Mouse (Mus musculus) layer of hippocampus, adult 18-20 months (tissue): ENCODE data around the gene 4930550C14Rik. TPM values are rescaled to one million over a fixed set of nuclear protein-coding genes. Genes with fewer than 3 reads are reported as not detected.

ENCODE experiments used
- DNase-seq, 2 experiments: peaks; one replicate each; pipeline ENCODE4 v3.0.0; 2022; ENCODE audit warnings: low spot score in 2 of 2
- long read RNA-seq: library from polyadenylated mRNA; stranded (forward); transcript quantifications from one replicate; pipeline ENCODE4 v2.0.0, GENCODE M21; 2021
- total RNA-seq, 2 experiments: library from RNA; stranded (reverse); gene quantifications; 2 replicates each; pipeline ENCODE4 v1.2.3; 2021

Gene 4930550C14Rik
- total RNA-seq: under 1 TPM; 0.15 to 0.33 TPM
- long read RNA-seq: 0 reads

DNA sequence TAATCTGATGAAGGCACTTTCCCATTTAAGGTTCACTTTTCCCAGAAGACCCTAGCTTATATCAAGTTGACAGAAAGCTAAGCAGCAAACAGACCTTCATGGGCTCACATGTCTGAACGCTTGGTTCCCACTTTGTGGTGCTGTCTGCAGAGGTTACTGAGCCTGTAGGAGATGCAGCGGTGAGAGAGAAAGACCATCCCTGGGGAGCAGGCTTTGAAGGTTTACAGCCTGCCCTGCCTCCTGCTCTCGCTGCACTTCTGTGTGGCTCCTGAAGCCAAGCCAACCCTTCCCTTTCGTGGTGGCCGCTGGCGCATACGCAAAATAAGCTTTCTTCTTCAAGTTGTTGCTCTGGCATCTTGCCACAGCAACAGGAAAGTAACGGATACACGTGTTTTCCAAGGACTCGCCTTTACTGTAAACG lies at the start of gene 4930550C14Rik:
Gene 4930550C14Rik, plus strand, starts transcription at position 35 of the 421 bp plus-strand sequence.
- DNase-seq: no peak

DNA sequence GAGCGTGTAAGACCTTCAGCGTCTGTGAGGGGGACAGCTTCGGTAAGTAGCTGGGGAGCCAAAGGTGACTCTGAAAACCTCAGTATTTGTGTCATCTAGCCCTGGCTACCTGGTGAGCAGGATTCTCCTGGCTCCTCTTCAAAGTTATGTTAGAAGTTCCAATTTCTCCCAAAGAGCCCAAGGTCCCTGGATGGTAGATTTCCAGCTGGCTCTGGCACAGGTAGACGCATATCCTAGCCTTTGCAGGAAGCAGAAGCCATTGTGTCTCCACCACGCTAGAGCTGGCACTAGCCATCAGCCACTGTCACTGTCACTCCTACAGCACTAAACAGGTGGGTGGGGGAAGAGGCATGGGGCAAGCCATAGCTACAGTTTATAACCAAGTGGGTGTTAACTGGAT lies 49.0 kb upstream of the 4930550C14Rik start:
- DNase-seq: no peak

DNA sequence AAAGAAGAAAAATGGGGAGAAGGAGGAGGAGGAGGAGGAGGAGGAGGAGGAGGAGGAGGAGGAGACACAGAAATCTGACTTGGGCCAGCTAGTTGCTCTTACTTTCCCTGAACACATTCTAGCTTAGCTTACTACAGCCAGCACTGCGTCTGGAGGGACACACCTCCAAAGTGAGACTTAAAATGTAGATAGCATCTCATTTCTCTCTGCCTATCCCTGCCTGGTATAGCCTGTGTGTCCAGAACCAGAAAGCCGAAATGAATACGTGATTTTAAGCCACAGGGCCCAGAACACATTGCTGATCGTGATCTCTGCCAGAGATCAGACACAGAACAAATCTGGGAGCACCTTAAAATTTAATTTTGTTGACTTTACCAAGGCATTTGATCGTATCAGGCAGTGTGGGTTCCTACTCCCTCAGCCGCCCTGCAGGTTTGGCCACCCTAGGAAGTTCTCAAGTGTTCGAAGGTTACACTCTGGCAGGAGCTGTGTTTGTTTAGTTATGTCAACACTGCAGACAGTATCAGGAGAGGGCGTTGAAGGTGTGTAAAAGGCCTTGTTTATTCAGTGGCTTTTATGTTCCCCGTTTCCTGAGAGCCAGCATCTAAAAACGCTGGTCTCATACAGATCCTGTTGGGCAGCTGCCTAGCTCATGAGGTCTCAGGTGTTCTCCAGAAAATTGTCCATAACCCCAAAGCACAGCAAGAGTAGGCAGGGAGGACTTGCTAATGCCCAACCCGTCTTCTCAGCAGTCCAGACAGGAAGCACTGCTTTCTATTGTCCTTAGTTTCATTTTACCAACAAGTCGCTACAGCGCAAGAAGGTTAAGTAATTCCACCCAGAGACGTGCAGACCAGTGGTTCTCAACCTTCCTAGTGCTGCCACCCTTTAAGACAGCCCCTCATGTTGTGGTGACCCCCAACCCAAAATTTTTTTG lies 45.6 kb upstream of the 4930550C14Rik start:
- DNase-seq: no peak

DNA sequence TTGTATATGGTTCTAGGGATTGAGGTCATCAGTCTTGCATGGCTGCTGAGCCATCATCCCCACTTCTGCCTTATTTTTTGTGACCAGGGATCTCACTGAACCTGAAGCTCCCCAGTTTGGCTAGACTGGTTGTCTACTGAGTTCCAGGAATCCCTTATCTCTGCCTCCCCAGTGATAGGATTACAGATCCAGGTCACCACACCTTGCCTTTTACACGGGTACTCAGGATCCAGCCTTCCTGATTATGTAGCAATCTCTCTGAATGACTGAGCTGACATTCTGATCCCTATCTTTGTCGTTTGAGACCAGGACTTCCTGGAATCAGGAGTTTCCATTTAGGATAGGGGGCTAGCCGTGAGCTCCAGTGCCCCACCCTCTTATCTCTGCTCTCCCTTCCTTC lies 30.8 kb upstream of the 4930550C14Rik start:
- DNase-seq: no peak

DNA sequence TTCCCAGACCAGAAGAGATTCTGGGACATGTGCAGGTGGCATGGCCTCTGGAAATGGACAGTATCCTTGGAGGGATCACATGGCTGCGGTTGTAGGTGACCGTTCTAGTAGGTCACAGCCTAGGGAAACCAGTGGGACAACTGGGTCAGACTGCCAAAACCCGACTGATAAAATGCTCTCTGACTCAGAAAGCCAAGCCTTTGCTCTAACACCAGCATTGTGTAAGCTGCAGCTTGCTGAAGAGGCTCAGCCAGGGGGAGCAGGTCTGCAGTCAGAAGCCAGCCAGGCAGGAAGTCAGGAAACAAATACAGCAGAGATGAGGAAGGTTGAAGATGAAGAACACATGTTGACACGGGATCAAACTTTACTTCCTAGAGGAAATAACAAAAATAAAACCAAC lies 26.2 kb upstream of the 4930550C14Rik start:
- no peak for DNase-seq

DNA sequence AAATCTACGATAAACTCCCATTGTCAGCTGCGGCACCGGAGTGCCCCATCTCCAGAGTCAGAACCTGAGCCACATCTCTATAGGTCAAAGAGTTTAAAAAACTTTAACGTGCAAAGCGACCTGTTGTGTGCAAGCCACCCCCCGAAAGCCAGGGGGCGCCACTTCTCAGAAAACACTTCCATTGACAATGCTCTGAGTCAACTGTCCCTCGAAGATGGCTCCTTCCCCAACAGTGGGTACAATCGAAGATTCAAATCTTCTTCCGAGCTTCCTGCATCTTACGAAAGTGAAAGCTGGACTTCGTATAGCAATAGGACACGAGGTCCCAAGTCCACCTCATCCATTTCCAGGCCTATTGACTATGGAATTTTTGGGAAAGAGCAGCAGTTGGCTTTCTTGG lies 25.3 kb upstream of the 4930550C14Rik start:
- DNase-seq: no peak

DNA sequence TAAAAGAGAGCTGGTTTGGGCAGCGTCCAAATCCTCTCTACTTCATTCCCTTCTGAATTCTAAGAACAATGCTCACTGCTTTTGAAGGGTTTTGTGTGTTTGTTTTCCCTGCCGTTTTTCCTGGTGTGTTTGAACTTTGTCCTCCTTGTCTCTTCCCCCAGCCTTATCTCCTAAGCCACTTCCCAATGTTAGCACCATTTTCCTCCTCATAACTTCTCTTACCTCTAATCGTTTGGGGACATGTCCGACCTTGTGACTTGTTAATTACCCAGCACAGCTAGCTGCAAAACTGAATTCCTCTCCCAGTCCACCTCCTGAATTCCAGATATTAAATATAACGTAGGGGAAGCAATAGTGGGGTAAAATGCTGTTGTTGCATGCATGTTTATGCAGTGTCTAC lies 24.5 kb upstream of the 4930550C14Rik start:
- DNase-seq: no peak

DNA sequence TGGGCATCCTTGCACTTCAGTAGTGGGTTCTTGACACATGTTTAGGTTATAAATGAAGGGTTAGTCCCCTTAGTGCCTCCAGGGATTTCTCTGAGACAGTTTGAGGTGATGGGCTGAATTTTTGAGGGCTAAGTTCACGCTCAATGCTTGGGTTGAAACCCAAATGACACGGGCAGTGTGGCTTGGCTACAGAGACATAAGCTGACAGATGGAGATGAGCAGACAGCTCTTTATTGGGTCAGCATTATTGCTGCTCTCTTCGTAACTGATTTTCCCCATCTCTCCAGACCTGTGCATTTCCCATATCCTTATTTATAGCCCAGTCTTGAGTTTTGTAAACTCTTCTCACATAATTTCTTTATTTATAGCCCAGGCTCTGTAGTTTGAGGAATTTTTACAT lies 24.0 kb upstream of the 4930550C14Rik start:
- no peak for DNase-seq

DNA sequence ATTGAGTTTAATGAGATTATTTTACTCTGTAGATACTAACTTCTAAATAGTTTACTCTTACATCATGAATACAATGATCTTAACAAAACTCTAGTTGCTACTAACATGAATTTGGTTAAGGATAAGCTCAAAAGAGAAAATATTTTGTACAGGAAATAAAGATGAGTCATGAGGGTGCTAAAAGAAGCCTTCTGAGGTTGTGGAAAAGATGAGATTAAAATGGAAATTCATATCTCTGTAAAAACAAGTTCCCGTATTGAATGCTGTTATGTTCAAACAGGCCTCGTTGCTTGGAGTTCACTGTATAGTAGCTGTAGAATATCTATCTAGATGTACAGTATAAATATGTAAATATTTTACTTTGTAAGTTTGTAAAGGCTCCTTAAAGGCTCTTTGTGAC lies 21.5 kb upstream of the 4930550C14Rik start:
- DNase-seq: no peak

DNA sequence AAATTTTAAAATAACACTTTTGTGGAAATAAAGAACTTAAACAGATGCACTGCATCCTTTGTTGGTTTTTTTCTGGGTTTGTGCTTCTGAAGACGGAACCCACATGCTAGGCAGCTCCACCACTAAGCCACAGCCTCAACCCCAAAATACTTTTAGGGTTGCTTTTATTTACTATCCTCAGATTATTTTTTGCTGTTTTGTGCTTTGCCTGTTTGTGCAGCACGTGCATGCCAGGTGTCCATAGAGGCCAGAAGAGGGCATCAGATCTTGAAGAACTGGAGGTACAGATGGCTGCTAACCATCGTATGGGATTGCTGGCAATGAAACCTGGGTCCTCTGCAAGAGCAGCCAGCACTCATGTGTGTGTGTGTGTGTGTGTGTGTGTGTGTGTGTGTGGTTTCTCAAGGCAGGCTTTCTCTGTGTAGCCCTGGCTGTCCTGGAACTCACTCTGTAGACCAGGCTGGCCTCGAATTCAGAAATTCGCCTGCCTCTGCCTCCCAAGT lies 21.0 kb upstream of the 4930550C14Rik start:
- DNase-seq: no peak

DNA sequence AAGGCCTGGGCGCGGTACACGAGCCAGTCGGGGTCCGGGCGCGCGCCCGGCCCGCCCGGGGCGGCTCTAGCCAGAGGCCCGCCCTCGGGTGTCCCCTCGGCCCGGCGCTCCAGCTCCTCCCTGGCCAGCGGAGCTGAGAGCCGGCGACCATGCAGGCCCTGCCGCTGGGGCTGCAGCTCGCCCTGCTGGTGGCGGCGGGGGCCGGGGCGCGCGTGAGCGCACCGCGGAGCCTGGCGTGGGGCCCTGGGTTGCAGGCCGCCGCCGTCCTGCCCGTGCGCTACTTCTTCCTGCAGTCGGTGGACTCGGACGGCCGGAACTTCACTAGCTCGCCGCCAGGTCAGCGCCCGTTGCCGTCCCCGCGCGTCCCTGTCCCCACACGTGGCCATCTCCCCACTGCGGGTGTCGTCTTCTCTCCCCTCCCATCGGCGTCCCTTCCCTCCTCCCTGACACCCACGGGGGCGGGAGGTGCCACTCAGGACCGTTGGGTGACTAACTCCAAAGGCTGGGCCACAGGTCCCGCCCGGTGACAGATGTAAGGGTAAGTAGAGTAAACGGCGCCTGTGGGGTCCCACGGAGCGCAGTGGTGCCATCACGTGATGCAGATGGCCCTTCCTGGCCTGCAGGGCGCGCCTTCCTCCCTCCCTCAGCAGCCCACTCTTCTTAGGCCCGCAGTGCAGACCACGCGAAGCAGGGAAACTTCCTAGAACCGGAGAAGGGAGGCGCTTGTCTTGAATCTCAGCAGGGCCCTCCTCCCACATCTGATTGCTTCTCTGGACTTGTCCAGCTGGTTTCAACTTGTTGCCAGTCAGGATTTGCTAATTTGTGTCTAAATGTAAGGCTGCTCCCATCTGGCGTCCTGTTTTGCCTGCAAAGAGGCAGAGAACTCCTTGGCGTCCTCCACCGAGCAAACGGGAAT lies 17.9 kb upstream of the 4930550C14Rik start, which contains the start of gene Kdelc2:
Gene Kdelc2, plus strand, starts transcription at position 75 of the 916 bp plus-strand sequence.
- peak; percentile 77 to 81 for DNase-seq

DNA sequence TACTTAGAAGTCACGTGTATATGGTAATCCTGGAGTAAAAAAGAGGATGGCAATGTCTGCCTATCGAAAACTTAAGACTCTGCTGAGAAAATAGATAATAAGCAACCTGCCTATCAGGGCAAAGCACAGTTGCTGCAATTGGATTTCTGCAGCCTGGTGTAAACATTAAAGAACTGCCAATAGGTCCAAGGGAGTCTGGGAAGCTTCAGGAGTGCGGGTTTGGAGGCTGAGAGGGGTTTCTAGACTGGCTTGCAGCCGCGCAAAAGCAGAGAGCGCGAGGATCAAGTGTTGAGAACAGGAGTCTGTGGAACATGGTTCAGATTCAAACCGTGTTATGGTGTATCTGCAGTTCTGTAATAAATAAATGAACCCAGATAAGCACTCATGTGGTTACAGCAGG lies 17.3 kb upstream of the 4930550C14Rik start:
- DNase-seq: no peak

DNA sequence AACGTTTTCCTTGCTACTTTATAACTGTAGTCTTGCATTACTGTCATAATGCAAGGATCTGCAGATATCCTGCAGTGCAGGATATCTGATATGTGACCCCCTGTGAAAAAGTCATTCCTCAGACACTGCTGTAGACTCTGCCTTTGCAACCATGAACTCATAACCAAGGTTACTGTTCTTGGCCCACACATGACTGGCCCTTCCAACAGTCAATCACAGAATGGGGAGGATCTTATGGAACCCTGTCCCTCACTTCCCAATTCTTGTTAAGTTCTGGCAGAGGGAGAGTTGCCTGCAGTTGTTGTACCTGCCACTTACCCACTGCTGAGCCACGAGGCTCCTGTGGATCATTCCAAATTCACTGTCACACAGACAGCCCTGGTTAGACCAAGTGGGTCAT lies 14.7 kb upstream of the 4930550C14Rik start:
- no peak for DNase-seq

DNA sequence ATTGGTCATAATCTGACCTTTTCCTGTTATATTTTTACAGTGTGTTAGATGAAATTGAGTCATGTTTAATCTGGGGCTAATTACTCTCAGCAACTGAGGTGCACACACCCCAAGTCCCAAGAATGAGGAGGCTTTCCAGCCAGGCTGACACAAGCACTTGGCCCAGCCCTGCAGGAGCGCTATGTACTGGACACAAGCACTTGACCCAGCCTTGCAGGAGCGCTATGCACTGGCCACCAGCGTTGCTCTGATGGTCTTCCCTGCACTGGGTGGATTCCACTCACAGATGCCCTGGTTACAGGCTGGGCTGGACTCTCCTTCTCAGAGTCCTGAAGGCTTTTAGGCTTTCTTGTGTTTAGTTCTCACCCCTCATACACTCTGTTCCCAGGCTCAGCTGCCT lies 13.0 kb upstream of the 4930550C14Rik start:
- DNase-seq: no peak

DNA sequence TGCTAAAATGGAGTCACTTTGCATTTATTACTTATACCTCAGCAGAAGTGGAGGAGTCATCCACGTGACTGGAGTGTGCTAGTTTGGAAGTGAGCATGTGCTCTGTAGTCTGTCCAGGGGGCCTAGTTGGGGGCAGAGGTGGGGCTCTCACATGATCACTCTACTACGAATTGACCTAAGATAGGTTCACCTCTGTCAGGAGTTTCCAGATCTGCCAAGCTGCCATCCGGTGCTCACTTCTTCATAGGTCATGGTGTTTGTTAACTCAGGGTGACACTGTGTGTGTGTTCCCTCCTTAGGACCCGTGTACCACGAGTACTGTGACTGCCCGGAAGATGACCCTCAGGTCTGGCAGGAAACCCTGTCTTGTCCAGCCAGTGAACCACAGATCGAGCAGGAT lies 12.0 kb upstream of the 4930550C14Rik start:
- no peak for DNase-seq

DNA sequence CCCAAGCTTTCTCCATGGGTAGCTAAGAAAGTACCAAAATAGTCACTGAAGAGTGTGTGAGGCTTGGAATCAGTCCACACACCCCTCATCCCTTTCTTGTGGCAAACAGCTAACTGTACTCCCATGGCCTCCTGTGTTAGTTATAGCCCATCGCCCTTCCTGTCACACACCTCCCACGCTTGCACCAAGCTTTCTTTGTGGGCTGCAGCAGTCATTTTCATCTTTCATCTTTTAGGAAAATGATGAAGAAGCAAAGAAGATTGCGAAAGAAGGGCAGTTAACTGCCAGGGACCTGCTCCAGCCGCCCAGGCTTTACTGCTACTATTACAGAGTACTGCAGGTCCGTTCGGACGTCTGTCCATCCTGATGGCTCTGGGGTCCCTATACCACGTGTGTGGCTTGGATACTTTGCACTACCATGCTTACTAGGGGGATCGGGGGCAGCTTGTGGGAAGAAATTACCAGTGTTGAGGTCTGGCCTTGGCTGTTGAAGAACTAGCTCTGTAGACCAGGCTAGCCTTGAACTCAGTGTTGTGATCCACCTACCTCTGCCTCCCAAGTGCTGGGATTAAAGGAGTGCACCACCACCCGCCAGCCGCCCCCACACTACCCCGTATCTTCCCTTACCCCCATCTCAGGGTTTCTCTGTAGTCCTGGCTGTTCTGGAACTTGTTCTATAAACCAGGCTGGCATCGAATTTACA lies 4.3 kb upstream of the 4930550C14Rik start:
- DNase-seq: no peak

DNA sequence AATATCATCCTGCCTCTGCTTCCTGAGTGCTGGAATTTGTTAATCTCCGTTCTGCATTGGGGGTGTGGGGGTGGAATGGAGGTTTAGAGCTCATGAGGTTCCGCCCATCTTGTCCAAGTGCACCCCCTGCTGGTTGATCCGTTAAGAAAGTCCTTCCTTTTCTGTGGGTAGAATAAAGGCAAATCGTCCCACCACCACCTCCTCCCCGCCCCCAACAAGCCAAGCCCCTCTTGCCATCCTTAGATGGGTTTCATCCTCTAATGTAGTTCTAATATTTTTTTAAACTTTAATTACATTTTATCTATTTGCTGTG lies 3.8 kb upstream of the 4930550C14Rik start:
- DNase-seq: peak in 1 of 2 experiments; percentile 43

DNA sequence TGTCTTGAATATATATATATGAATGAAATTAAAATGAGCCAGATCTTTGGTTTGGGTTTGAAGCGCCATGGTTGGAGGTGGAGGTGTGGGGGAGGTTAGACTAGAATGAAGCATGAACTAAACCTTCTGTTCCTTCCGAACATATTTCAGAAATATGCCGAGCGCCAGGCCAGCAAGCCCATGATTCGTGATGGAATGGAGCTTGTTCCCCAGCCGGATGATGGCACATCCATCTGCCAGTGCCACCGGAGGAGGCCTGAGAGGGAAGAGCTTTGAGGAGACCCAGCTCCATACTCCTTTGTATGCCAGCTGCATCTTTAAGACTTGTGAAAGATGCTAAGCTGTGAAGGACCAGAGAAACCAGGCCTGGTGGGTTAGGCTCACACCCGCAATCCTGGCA lies 2.6 kb upstream of the 4930550C14Rik start:
- DNase-seq: peak in 1 of 2 experiments; percentile 53

DNA sequence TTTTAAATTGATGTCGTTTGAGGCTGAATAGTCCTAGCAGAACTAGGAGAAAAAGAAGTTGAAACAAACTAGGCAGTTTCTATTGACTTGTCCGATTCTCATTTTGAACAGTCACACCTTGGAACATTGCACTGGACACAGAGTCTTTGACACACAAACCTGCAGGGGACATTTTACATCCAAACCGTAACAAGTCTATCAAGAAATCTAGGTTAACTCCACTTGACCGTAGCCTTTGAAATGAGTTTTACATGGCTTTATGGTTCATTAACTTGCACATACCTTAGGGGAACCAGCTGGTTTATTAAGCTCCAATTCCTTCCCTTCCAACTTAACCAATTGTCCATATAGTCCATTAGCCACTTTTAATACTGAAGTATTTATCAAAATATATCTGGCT lies 1.4 kb upstream of the 4930550C14Rik start:
- no peak for DNase-seq

DNA sequence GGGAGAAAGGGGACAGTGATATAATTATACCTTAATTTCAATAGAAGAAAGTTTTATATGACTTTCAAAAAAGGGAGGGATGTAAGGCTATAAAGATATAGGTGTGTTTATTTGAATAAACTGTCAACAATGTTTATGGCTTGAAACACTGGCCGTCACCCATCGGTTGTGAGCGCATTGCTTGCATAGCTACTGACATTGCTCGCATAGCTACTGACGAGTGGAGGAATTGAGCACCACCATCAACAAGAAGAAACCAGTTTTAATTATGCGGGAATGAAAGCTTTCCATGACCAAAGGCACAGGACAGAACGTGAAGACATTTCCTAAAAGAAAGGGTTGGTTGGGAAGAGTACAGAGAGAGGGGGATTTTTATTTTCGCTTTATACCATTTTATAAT lies 979 bp upstream of the 4930550C14Rik start:
- DNase-seq: no peak

DNA sequence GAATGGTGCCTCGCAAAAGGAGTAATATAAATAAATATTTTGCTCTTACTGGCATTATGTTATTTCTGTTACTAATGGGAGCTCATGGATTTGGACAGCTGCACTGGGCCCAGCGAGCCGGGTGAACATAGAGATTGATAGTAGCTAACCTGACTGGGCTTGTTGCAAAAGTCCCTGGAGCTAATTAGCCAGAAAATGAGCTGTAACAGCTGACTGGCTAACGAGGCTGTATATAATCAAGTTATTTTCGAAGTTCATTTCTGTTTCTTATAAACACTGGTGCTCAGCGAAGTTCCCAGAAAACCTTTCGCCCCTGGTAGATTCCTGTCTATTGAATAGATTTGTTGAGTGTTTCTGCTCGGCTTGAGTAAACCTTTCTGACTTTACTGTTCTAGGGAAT lies 866 bp downstream of the 4930550C14Rik start:
- DNase-seq: no peak
